Mouse (Mus musculus): ENCODE measurements around the gene Nat8f6.
"Not testable (repeated sequence)": the region's sequence is repeated elsewhere in the genome, so short reads cannot be mapped to it uniquely, and the experiment has no call there.

GRCm38 (mm10) chr6:85810942-85811537 lies 9.7 kb downstream of the Nat8f6 start:
- TF ChIP-seq CTCF (IDR thresholded peaks at IDR 0.05; ENCODE audit: low read depth, low read length); GATA1 (IDR thresholded peaks at IDR 0.05; ENCODE audit: borderline replicate concordance, low read length); POLR2AphosphoS5 (IDR thresholded peaks at IDR 0.05; ENCODE audit: insufficient replicate concordance, low read depth, low read length); TAL1 (conservative IDR thresholded peaks at IDR 0.05; ENCODE audit: low read depth, low read length): not testable (repeated sequence)
